Mouse (Mus musculus): Measurements from ENCODE around the gene Papola. TPM values are rescaled to one million over a fixed set of nuclear protein-coding genes. Genes with fewer than 3 reads are reported as not detected.

Papola gene
- polyA plus RNA-seq (2014; fragmentation: Nextera tagmentation; extraction: Ambion mirVana): 164 and 176 TPM in 2 replicates

DNA sequence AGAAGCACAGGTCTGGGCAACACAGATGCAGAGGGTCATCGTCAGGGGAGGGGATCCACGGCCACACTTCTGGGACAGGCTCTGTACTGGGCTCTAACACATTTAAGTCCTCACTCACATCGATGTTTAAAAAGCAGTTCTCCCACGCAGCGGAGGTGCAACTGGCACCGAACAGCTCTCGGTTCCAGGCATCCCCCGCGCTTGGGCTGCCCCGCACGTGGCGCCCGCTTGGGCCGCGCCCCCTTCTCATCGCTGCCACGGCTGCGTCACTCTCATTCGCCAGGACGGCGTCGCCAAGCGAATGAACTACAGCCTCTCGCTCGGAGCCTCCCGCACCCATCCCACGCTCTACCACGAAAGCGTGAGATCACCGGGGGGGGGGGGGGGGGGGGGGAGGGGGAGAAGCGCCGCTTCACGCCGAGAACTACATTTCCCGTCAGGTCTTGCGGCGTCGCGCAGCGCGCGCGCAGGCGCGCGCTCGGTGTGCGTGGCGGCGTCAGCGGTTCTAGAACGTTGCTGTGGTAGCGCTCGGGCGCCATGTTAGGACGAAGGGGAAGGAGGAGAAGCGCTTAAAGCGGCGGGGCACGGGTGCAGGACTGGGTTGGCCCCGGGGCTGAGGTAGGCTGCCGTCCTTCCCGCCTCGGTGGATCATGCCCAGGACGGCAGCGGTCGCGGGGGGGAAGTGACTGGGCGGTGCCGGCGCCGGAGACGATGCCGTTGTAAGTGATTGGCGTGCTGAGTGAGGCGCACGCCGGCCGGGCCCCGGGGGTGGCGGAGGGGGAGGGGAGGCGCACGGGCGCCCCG, at the start of gene Papola:
Gene Papola, plus strand, starts transcription at position 499 of the 804 bp plus-strand sequence.
- Histone ChIP-seq H3K36me3 (ENCODE audit: control insufficient read depth, insufficient read depth, low read length) (no peaks in the 10 kb centered on the region), H3K27me3 (replicated peaks; ENCODE audit: control insufficient read depth, insufficient read depth, low read length) (no peaks in the 10 kb centered on the region), H3K27ac (ENCODE audit: low read depth, low read length) (peak within 1 kb of the TSS; percentile 97), H3K9ac (ENCODE audit: low read length) (peak within 1 kb of the TSS; percentile 85), H3K4me1 (ENCODE audit: control insufficient read depth, insufficient read depth, low read length) (peaks cover 13% of the 10 kb centered on the region), H3K4me3 (ENCODE audit: low read depth, low read length) (peak within 1 kb of the TSS; percentile 90), H3K4me2 (ENCODE audit: low read length) (peak within 1 kb of the TSS; percentile 72), H3K9me3 (replicated peaks; ENCODE audit: control insufficient read depth, low read length) (no peaks in the 10 kb centered on the region)
- peak; percentile 97 for DNase-seq (ENCODE audit: low spot score)
- WGBS: under 1% methylated on average over 72 of the region's 85 CpGs
- peak; percentile 96 for ATAC-seq

DNA sequence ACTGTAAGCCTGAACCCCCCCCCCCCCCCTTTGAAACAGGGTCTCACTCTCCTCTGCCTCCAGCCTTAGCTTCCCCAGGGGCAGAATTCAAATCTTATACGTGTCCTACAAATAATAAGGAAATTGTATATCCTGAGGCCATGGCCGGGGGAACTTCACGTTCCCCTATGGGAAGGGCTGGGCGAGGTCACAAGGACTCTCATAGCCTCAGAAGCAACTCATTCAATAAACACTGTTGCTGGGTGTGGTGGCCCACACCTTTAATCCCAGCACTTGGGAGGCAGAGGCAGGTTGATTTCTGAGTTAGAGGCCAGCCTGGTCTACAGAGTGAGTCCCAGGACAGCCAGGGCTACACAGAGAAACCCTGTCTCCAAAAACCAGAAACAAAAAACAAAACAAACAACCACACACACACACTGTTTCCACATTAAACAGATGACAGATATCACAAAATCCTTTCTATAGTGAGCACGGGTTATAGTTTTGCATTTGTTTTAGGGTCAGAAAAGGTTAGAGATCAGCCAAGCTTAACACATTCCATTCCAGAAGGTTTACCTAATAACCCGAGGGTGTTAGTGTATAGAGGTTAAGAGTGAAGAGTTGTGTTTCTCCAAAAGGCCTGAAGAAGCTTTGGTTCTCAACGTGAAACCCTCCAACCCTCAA, 49.1 kb upstream of the Papola start:
- Histone ChIP-seq H3K27me3 (replicated peaks; ENCODE audit: control insufficient read depth, insufficient read depth, low read length) (no peaks in the 10 kb centered on the region), H3K9ac (ENCODE audit: low read length) (no peak overlapping the region), H3K27ac (ENCODE audit: low read depth, low read length) (no peak overlapping the region), H3K9me3 (replicated peaks; ENCODE audit: control insufficient read depth, low read length) (no peaks in the 10 kb centered on the region), H3K36me3 (ENCODE audit: control insufficient read depth, insufficient read depth, low read length) (no peaks in the 10 kb centered on the region), H3K4me3 (ENCODE audit: low read depth, low read length) (no peak overlapping the region), H3K4me1 (ENCODE audit: control insufficient read depth, insufficient read depth, low read length) (no peaks in the 10 kb centered on the region), H3K4me2 (ENCODE audit: low read length) (no peak overlapping the region)
- WGBS: 72% methylated on average over 7 of the region's 7 CpGs
- ATAC-seq: no peak
- DNase-seq (ENCODE audit: low spot score): no peak

- Histone ChIP-seq H3K9ac (ENCODE audit: low read length) (no peak overlapping the region), H3K9me3 (replicated peaks; ENCODE audit: control insufficient read depth, low read length) (no peaks in the 10 kb centered on the region), H3K36me3 (ENCODE audit: control insufficient read depth, insufficient read depth, low read length) (no peaks in the 10 kb centered on the region), H3K4me2 (ENCODE audit: low read length) (no peak overlapping the region), H3K4me3 (ENCODE audit: low read depth, low read length) (no peak overlapping the region), H3K27ac (ENCODE audit: low read depth, low read length) (no peak overlapping the region), H3K27me3 (replicated peaks; ENCODE audit: control insufficient read depth, insufficient read depth, low read length) (no peaks in the 10 kb centered on the region), H3K4me1 (ENCODE audit: control insufficient read depth, insufficient read depth, low read length) (no peaks in the 10 kb centered on the region)
- no peak for ATAC-seq
- no peak for DNase-seq (ENCODE audit: low spot score)
- WGBS: 93% methylated on average over 6 of the region's 6 CpGs
These were observed 48.6 kb upstream of the Papola start for GRCm38 (mm10) chr12:105735889-105736251.

DNA sequence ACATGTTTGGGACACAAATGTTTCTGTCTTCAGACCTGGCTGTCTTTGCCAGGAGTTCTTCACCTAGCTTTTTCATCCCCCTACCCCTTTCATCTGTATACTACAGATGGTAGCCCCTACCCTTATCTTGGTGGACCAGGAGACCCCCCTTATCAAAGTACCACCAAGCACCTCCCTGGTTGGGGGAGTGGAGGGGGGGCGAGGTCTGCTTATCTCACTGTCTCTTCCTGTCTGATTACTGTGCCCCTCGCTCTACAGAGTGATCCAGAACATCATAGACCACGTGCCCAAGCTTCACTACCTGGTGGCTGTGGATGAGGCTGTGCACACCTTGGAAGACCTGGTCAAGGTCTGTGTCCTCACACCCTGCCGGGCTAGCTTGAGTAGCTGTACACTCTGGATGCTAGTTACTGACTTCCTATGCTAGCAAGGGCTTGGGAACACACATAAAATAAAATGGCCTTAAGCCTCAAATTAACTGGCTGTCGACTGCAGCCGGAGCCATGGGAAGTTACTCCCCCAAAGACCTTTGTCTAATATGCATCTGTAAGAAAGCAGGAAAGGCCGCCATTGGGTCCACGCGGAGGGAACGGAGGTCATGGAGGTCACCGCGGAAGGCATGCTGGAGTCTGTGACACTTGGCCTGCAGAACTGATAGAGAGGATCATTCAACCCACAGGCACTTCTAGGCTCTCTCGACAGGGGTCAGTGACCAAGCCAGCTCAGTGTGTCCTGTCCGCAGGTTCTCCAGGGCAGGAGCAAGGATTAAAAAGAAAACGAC, 46.0 kb upstream of the Papola start:
- Histone ChIP-seq H3K9ac (ENCODE audit: low read length) (no peak overlapping the region), H3K4me2 (ENCODE audit: low read length) (no peak overlapping the region), H3K9me3 (replicated peaks; ENCODE audit: control insufficient read depth, low read length) (no peaks in the 10 kb centered on the region), H3K4me3 (ENCODE audit: low read depth, low read length) (no peak overlapping the region), H3K36me3 (ENCODE audit: control insufficient read depth, insufficient read depth, low read length) (no peaks in the 10 kb centered on the region), H3K4me1 (ENCODE audit: control insufficient read depth, insufficient read depth, low read length) (no peaks in the 10 kb centered on the region), H3K27me3 (replicated peaks; ENCODE audit: control insufficient read depth, insufficient read depth, low read length) (no peaks in the 10 kb centered on the region), H3K27ac (ENCODE audit: low read depth, low read length) (no peak overlapping the region)
- no peak for DNase-seq (ENCODE audit: low spot score)
- no peak for ATAC-seq
- 90% methylated on average over 15 of the region's 15 CpGs for WGBS

DNA sequence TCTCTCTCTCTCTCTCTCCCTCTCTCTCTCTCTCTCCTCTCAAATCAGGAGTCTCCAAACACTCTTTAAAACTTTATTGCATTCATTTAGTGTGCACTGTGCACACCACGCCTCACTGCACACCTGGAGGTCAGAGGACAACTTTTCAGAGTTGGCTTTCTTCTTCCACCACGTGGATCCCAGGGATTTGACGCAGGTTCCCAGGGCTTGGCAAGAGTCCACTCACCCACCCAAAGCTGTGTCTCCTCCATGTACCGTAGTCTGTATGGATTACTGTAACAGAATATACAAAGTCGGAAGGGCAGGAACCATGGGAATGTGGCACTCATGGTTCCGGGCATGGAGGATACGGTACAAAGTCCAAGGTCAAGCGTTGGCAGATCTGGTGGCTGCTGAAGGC, 44.8 kb upstream of the Papola start:
- no peaks in the 10 kb centered on the region for H3K27me3 ChIP-seq (replicated peaks; ENCODE audit: control insufficient read depth, insufficient read depth, low read length)
- H3K4me1 ChIP-seq (ENCODE audit: control insufficient read depth, insufficient read depth, low read length): no peaks in the 10 kb centered on the region
- no peak overlapping the region for H3K9ac ChIP-seq (ENCODE audit: low read length)
- 90% methylated on average over 8 of the region's 8 CpGs for WGBS
- no peaks in the 10 kb centered on the region for H3K36me3 ChIP-seq (ENCODE audit: control insufficient read depth, insufficient read depth, low read length)
- no peak for ATAC-seq
- no peaks in the 10 kb centered on the region for H3K9me3 ChIP-seq (replicated peaks; ENCODE audit: control insufficient read depth, low read length)
- no peak for DNase-seq (ENCODE audit: low spot score)
- H3K4me3 ChIP-seq (ENCODE audit: low read depth, low read length): no peak overlapping the region
- no peak overlapping the region for H3K4me2 ChIP-seq (ENCODE audit: low read length)
- H3K27ac ChIP-seq (ENCODE audit: low read depth, low read length): no peak overlapping the region

- no peak overlapping the region for H3K9ac ChIP-seq (ENCODE audit: low read length)
- 89% methylated on average over 5 of the region's 5 CpGs for WGBS
- H3K4me3 ChIP-seq (ENCODE audit: low read depth, low read length): no peak overlapping the region
- no peak overlapping the region for H3K4me2 ChIP-seq (ENCODE audit: low read length)
- no peaks in the 10 kb centered on the region for H3K4me1 ChIP-seq (ENCODE audit: control insufficient read depth, insufficient read depth, low read length)
- H3K27me3 ChIP-seq (replicated peaks; ENCODE audit: control insufficient read depth, insufficient read depth, low read length): no peaks in the 10 kb centered on the region
- no peaks in the 10 kb centered on the region for H3K36me3 ChIP-seq (ENCODE audit: control insufficient read depth, insufficient read depth, low read length)
- ATAC-seq (no peak), DNase-seq (ENCODE audit: low spot score) (no peak)
- H3K27ac ChIP-seq (ENCODE audit: low read depth, low read length): no peak overlapping the region
- H3K9me3 ChIP-seq (replicated peaks; ENCODE audit: control insufficient read depth, low read length): no peaks in the 10 kb centered on the region
These were observed 36.4 kb upstream of the Papola start for GRCm38 (mm10) chr12:105748114-105748513.

- no peak for ATAC-seq
These were observed 30.7 kb upstream of the Papola start for GRCm38 (mm10) chr12:105753813-105754212.

GRCm38 (mm10) chr12:105757816-105758497, 26.5 kb upstream of the Papola start:
- ATAC-seq (no peak), DNase-seq (ENCODE audit: low spot score) (no peak)
- no peak overlapping the region for H3K9ac ChIP-seq (ENCODE audit: low read length)
- no peaks in the 10 kb centered on the region for H3K27me3 ChIP-seq (replicated peaks; ENCODE audit: control insufficient read depth, insufficient read depth, low read length)
- no peak overlapping the region for H3K4me2 ChIP-seq (ENCODE audit: low read length)
- H3K9me3 ChIP-seq (replicated peaks; ENCODE audit: control insufficient read depth, low read length): no peaks in the 10 kb centered on the region
- no peaks in the 10 kb centered on the region for H3K36me3 ChIP-seq (ENCODE audit: control insufficient read depth, insufficient read depth, low read length)
- H3K27ac ChIP-seq (ENCODE audit: low read depth, low read length): no peak overlapping the region
- 58% methylated on average over 15 of the region's 15 CpGs for WGBS
- no peaks in the 10 kb centered on the region for H3K4me1 ChIP-seq (ENCODE audit: control insufficient read depth, insufficient read depth, low read length)
- no peak overlapping the region for H3K4me3 ChIP-seq (ENCODE audit: low read depth, low read length)

More at GRCm38 (mm10) chr12:105753813-105754212, 30.7 kb upstream of the Papola start:
- H3K27me3 ChIP-seq (replicated peaks; ENCODE audit: control insufficient read depth, insufficient read depth, low read length): no peaks in the 10 kb centered on the region
- H3K9me3 ChIP-seq (replicated peaks; ENCODE audit: control insufficient read depth, low read length): no peaks in the 10 kb centered on the region
- no peaks in the 10 kb centered on the region for H3K4me1 ChIP-seq (ENCODE audit: control insufficient read depth, insufficient read depth, low read length)
- H3K9ac ChIP-seq (ENCODE audit: low read length): no peak overlapping the region
- no peak overlapping the region for H3K27ac ChIP-seq (ENCODE audit: low read depth, low read length)
- DNase-seq (ENCODE audit: low spot score): no peak
- H3K36me3 ChIP-seq (ENCODE audit: control insufficient read depth, insufficient read depth, low read length): no peaks in the 10 kb centered on the region
- 94% methylated on average over 10 of the region's 10 CpGs for WGBS
- no peak overlapping the region for H3K4me2 ChIP-seq (ENCODE audit: low read length)
- no peak overlapping the region for H3K4me3 ChIP-seq (ENCODE audit: low read depth, low read length)
